Mouse (Mus musculus) lung, adult 2 months (tissue): ENCODE measurements at regions not wholly inside any gene's neighbourhood (a gene's known extent, or its start where the extent isn't known, plus 50 kb on each side); places are given as distances from the start of the nearest gene placed in this dataset.

ENCODE experiments used
- DNase-seq: peaks from one replicate; pipeline ENCODE4 v3.0.0; 2022
- H3K4me1 ChIP-seq: fragments of 200-500 bp; 2 replicates; pipeline ENCODE4 v1.6.1; 2011; ENCODE audit warnings: low read length; ENCODE audit not compliant: control insufficient read depth, insufficient read depth
- H3K4me3 ChIP-seq: fragments of 200-500 bp; replicated peaks from 2 replicates; pipeline ENCODE3; 2011; ENCODE audit warnings: low read depth, mild to moderate bottlenecking, control low read depth, low read length; ENCODE audit errors: extremely low read depth
- CTCF ChIP-seq: fragments of 200-500 bp; IDR thresholded peaks from 2 replicates; pipeline ENCODE4 v1.5.1; 2011; ENCODE audit warnings: mild to moderate bottlenecking, low read length, control low read depth; ENCODE audit not compliant: insufficient read depth
- POLR2A ChIP-seq: fragments of 200-500 bp; IDR thresholded peaks from 2 replicates; pipeline ENCODE4 v1.6.1; 2011; ENCODE audit warnings: low read depth, mild to moderate bottlenecking, control low read depth, low read length, borderline replicate concordance; ENCODE audit errors: extremely low read depth
- WGBS: fragments of 180-500 bp; shearing (Covaris S2); methylation state at CpG from one replicate; pipeline ENCODE4 v1.1.7; 2018; 5-methylcytosine and 5-hydroxymethylcytosine counted together

GRCm38 (mm10) chr14:9492228-9492627 is 826.2 kb upstream of the 4930452B06Rik start:
- no peak for TF ChIP-seq CTCF
- no peak for TF ChIP-seq POLR2A
- H3K4me1 ChIP-seq, result no peaks in the 10 kb centered on the region
- WGBS, result 72% methylated on average over 2 of the region's 2 CpGs
- H3K4me3 ChIP-seq, result no peak overlapping the region
- DNase-seq, result no peak

GRCm38 (mm10) chr14:9488585-9488984 is 822.5 kb upstream of the 4930452B06Rik start:
- no peaks in the 10 kb centered on the region; the same call in 1 of the 2 replicates for H3K4me1 ChIP-seq
- no peak overlapping the region for H3K4me3 ChIP-seq
- TF ChIP-seq CTCF, result no peak
- TF ChIP-seq POLR2A, result no peak
- DNase-seq, result no peak
- WGBS, result 10% methylated on average over 1 of the region's 1 CpGs

DNA sequence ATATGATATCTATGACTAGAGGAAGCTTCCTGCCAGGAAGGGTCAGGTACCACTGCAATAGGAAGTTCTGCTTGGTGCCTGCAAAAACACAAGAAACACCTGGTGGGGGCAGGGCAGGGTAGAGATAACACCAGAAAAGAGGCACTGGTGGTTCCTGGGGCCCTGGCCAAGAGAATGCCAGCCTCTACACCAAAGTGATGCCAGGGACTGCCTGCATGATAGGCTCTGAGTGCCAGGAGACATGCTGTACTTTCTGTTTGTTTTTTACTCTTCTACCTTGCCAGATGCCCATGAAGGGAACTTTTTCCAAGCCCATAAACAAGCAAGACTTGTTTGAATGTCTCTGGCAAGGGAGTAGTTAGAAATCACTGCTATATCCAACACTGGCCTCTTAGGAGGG is 812.9 kb upstream of the 4930452B06Rik start:
- no peak overlapping the region for H3K4me3 ChIP-seq
- no peak for TF ChIP-seq POLR2A
- no peak for TF ChIP-seq CTCF
- no peak for DNase-seq
- no peaks in the 10 kb centered on the region for H3K4me1 ChIP-seq

DNA sequence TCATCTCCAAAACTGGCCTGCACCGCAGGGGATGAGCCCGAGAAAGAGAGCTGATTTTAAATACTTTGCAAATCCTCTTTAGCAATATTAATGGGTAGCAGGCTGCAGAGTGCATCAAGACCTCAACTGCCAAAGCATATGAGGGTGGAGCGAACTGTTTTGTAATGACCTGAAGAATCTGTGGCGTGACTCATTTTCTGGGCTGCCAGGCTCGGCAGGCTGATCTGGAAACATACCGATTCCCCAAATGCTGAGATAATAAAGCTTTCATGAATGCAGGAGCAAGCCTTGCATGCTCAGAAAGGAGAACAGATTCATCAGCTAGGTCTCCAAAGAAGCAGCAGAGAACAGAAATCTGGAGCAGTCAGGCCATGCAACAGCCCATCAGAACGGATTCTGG is 809.1 kb upstream of the 4930452B06Rik start:
- no peak for DNase-seq

GRCm38 (mm10) chr14:9469686-9470085 is 803.6 kb upstream of the 4930452B06Rik start:
- no peak for DNase-seq
- Histone ChIP-seq H3K4me3 (no peak overlapping the region), H3K4me1 (no peaks in the 10 kb centered on the region)
- TF ChIP-seq POLR2A (no peak), CTCF (no peak)

More for the DNA sequence above, 809.1 kb upstream of the 4930452B06Rik start:
- no peak for TF ChIP-seq POLR2A
- no peak for TF ChIP-seq CTCF
- WGBS, result 70% methylated on average over 7 of the region's 7 CpGs
- H3K4me1 ChIP-seq, result no peaks in the 10 kb centered on the region
- no peak overlapping the region for H3K4me3 ChIP-seq

- Histone ChIP-seq H3K4me1 (no peaks in the 10 kb centered on the region), H3K4me3 (no peak overlapping the region)
- 79% methylated on average over 3 of the region's 3 CpGs for WGBS
- no peak for DNase-seq
- TF ChIP-seq CTCF (no peak), POLR2A (no peak)
These were observed 802.6 kb upstream of the 4930452B06Rik start for GRCm38 (mm10) chr14:9468654-9469053.

- 38% methylated on average over 7 of the region's 7 CpGs for WGBS
- Histone ChIP-seq H3K4me1 (no peaks in the 10 kb centered on the region), H3K4me3 (no peak overlapping the region)
- DNase-seq, result no peak
- no peak for TF ChIP-seq POLR2A
- no peak for TF ChIP-seq CTCF
These were observed 801.8 kb upstream of the 4930452B06Rik start for GRCm38 (mm10) chr14:9467690-9468458.

DNA sequence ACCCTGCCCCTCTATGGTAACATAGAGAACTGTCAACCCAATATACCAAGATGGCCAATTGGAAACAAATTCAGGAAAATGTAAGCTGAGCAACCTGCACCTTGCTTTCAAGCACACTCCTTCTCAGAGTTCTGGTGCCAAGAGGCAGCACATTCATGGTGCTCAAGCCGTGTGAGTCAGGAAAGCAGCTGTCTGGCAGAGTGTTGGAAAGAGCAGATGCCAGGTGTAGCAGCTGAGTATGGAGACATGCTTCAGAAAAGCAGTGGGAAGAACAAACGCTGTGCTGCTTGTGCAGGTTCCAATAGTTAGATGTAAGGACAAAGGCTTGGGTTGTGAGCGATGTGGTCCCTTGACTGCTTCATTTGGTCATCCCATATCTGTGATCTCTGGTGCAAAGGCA is 794.0 kb upstream of the 4930452B06Rik start:
- no peak for DNase-seq
- H3K4me1 ChIP-seq, result no peaks in the 10 kb centered on the region
- H3K4me3 ChIP-seq, result no peak overlapping the region
- WGBS, result 85% methylated on average over 3 of the region's 3 CpGs
- TF ChIP-seq CTCF (no peak), POLR2A (no peak)

GRCm38 (mm10) chr14:9458856-9459255 is 792.8 kb upstream of the 4930452B06Rik start:
- TF ChIP-seq POLR2A, result no peak
- TF ChIP-seq CTCF, result no peak
- Histone ChIP-seq H3K4me1 (no peaks in the 10 kb centered on the region), H3K4me3 (no peak overlapping the region)
- no peak for DNase-seq
- WGBS, result 65% methylated on average over 2 of the region's 2 CpGs

DNA sequence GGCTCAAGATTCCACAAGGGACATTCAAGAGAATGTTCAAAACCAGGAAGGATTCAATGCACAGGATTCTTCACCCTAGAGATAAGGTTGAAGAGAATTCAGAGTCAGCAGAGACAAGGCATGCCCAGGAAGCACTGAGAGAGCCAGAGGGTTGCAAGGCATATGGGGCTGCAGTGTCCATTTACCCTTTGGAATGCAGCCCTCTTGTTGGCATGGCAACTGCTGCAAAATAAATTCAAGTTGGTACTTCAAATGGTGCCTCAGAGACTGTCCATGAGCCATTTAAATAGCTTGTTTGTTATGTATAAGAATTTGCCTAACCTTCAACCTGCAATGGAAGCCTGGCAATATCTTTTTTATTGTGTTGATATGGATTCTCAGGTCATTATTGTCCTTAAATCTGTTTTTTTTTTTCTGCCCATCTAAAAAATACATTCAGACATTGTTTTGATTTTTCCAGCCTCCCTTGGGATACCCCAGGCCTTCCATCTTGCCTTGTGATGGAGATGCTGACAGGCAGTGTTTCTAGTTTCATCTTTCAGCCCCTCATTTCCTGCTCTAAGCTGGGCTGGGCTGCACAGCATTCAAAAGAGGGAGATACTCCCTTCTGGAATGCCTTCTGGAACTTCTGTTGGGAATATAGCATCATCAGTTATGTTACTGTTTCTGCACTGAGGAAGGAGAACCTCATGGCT is 791.9 kb upstream of the 4930452B06Rik start:
- no peak for DNase-seq
- no peak overlapping the region for H3K4me3 ChIP-seq
- H3K4me1 ChIP-seq, result no peaks in the 10 kb centered on the region
- TF ChIP-seq CTCF (no peak), POLR2A (no peak)
